Mouse (Mus musculus) B cell, adult 2 months (primary cell): ENCODE results near the gene Olah.
"Not testable (repeated sequence)": the region's sequence is repeated elsewhere in the genome, so short reads cannot be mapped to it uniquely, and the experiment has no call there.

Source experiments
- DNase-seq, 2 experiments: peaks; one replicate each; pipeline ENCODE4 v3.0.0; 2022

Olah gene

GRCm38 (mm10) chr2:3397110-3397509 lies at the start of gene Olah:
Gene Olah, minus strand, starts transcription at chr2:3397210.
- not testable (repeated sequence) for DNase-seq

DNA sequence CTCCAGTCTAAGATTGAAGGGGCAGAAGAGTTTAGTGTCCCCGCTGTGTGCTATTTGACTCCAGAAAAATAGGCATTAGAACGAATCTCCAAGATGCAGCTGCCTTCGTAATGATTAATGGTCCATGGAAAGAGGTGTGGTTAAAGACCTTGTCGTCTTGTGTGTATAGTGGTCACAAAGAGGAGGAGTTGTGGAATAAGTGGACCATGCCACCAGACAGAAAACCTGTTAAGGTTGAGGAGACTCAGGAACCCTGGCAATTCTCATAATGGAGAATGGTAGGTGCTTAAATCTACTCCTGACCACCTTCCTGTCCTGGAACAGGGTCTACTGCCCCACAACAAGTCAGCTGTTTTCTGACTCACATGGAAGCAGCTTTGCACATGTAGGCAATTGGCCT lies 49.0 kb upstream of the Olah start:
- DNase-seq: no peak

- DNase-seq: no peak
Observed at GRCm38 (mm10) chr2:3444206-3444605, 47.2 kb upstream of the Olah start.

- no peak for DNase-seq
Observed at GRCm38 (mm10) chr2:3437956-3438355, 40.9 kb upstream of the Olah start.

- no peak for DNase-seq
Observed at GRCm38 (mm10) chr2:3435369-3436061, 38.5 kb upstream of the Olah start.

GRCm38 (mm10) chr2:3430956-3431355 lies 33.9 kb upstream of the Olah start:
- no peak for DNase-seq

DNA sequence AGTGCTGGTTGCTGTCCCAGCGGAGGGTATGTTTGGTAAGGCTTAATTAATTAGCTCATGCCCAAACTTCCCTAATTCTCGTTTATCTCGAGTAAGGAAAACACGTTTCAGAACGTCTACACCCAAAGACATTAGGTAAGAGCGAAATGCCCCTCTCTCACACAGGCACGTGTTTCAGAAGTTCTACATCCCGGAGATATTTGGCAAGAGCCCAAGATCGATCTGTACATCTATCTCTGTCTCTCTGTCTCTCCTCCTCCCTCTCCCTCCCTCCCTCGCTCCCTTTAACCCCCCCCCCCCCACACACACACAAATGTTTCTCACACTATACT lies 27.5 kb upstream of the Olah start:
- no peak for DNase-seq

- peak; percentile 92 to 93 for DNase-seq
Observed at GRCm38 (mm10) chr2:3423841-3424578, 27.0 kb upstream of the Olah start, which contains the start of gene Dclre1c. Gene Dclre1c, plus strand, starts transcription at chr2:3424131.

GRCm38 (mm10) chr2:3422548-3422947 lies 25.5 kb upstream of the Olah start, which contains the start of gene Meig1:
Gene Meig1, minus strand, starts transcription at chr2:3422648.
- DNase-seq: no peak

DNA sequence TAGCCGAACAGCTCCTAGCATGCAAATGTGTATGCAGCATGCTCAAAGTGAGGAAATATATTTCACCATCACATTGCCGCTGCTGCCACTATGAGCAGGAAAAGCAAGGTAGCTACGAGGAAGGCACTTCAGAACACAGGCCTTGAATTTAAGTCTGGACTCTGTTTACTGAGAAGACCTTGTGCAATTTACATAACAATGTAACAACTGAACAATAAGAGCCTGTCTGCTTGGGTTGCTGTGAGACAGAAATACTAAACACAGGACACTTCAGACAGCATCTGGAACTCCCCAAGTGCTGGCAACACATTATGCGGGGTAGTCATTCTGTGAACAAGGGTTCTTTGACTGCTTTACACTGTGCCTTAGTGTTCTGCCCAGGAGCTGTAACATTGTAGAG lies 23.1 kb upstream of the Olah start:
- no peak for DNase-seq

- peak; percentile 99 for DNase-seq
Observed at GRCm38 (mm10) chr2:3418883-3419431, 21.9 kb upstream of the Olah start.

DNA sequence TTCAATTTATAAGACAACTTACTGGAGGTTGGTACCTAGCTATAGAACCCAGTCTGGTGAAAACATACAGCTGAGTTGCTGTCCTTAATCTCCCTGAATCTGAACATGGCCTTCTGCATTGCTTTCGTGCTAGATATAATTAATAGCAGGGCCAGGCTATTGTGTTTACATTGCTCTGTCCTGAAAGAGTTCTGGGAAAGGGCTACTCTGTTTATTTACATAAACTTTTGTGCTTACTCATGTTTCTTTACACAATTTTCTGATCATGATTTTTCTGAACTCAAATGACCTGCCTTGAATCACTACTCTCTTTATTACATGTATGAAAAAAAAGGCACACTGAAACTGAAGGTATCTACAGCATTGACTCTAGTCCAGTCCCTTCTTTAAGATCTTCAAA lies 18.7 kb upstream of the Olah start:
- DNase-seq: no peak

DNA sequence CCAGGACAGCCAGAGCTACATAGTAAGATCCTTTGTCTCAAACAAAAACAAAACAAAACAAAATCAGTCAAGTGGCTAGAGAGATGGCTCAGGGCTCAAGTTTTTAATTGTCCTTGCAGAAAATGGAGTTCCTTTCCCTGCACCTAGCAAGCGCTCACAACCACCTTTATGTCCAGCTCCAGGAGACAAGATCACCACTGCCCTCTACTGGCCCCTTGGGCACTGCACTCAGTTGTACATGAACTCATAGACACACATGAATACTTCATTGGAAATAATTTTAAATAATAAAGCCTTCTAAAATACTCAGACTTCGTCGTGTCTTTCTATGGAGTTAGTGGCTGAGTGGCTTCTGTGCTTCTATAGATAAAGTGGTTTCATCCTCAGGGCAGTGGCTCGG lies 17.2 kb upstream of the Olah start:
- DNase-seq: peak; percentile 70 to 75

DNA sequence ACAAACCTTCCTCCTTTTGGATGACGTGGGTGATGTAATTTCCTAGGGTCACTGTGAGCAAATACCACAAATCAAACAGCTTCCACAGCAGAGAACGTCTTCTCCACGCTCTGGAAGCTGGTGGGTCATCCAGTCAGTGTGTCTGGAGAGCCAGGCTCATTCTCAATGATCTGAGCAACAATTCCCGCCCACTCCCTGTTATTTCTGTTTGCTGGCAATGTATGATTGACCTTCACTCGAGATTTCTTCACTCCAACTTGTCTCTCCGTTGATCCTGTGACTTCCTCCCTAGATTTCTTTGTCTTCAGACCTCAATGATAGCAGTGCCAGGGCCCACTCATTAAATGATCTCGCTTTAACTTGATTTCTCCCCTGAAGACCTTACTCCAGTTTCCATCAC lies 10.7 kb upstream of the Olah start:
- DNase-seq: no peak

- DNase-seq: no peak
Observed at GRCm38 (mm10) chr2:3405981-3406380, 9.0 kb upstream of the Olah start.

- DNase-seq: no peak
Observed at GRCm38 (mm10) chr2:3391945-3392344, 5.1 kb downstream of the Olah start.

GRCm38 (mm10) chr2:3387105-3387860 lies 9.7 kb downstream of the Olah start:
- no peak for DNase-seq

DNA sequence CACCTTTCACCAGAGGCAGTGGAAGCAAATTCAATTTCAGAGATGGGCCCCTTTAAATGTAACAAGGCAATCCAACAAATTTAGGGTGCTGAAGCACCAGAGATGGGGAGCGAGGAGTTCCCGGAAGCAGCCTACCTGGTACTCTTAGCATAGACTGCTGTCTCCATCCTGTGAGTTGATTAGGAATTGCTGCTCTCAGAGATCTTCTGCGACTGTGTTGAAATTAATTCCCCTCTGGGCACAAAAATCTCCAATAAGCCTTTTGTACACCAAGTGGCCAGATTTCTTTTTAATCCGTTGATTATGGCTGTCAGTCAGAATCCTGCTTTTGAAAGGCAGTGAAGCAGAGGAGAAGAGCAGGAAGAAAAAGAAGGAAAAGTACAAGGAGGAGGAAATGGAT lies 31.9 kb downstream of the Olah start:
- no peak for DNase-seq

DNA sequence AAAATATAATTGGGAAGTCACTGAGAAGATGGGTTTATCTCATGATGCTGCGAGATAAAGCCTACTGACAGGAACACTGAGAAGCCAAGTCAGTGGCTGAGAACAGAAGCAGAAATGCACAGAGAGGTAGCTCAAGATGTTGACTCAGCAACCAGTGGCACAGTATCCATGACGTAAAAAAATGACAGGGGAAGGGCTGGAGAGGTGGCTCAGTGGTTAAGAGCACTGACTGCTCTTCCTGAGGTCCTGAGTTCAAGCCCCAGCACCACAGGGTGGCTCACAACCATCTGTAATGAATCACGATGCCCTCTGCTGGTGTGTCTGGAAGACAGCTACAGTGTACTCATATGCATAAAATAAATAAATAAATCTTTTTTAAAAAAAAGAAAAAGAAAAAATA lies 35.9 kb downstream of the Olah start:
- no peak for DNase-seq

- no peak for DNase-seq
Observed at GRCm38 (mm10) chr2:3357887-3358286, 39.1 kb downstream of the Olah start.

DNA sequence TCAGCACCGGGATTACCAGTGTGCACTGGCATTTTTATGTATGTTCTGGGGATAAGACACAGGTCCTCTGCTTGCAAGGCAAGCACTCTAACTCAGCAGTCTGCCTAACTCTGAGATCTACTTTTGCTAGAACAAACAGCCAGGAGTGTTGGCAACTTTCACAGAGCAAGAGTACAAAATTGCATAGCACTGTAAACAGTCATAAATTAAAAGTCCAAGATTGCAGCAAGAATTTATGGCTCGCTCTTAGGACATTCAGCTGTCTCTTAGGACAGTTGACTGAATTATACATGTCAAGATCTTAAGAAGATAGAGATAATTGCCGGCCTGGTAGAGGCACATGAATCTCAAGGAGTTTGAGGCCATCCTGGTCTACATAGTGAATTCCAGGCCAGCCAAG lies 40.7 kb downstream of the Olah start:
- no peak for DNase-seq

DNA sequence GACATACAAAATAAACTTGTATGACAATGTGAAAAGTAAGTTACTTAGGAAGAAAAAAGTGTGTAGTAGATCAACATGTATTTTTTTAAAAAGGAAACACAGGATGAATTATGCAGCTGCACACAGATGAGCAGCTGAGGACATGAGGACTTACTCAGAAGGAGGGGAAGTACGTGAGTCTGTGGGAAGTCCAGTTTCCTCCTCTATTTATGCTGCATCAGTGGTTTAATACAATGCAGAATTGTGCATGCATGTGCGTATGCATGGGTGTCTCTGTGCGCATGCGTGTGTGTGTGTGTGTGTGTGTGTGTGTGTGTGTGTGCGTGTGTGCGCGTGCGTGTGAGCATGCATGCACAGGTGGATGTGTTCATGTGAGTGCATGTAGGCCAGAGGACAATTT lies 41.2 kb downstream of the Olah start:
- no peak for DNase-seq

DNA sequence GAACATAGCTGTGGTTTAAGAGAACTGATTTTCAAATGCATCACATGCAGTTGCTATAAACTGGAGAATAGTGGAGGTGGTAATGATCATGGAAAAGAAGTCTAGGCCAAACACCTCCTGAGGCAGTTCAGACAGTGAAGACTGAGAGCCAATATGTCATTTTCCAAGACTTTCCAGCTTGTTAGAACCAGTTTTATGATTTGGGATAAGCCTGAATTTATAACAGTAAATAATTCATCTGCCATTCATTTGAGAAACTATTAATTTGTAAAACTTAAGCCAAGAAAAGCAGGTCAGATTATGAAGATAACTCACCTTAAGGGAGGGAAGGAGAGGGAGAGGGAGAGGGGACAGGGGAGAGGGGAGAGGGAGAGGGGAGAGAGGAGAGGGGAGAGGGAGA lies 43.9 kb downstream of the Olah start:
- no peak for DNase-seq

GRCm38 (mm10) chr2:3348919-3349318 lies 48.1 kb downstream of the Olah start:
- DNase-seq: peak; percentile 35 to 40
